Mouse (Mus musculus) macrophage (primary cell): ENCODE results near the gene Nkx2-4. TPM values are rescaled to one million over a fixed set of nuclear protein-coding genes. Genes with fewer than 3 reads are reported as not detected.

Experiments used
- H3K27ac ChIP-seq: fragments of 350-480 bp; formaldehyde crosslinking; 2 replicates; pipeline ENCODE4 v1.9.0; 2021
- H3K36me3 ChIP-seq: fragments of 350-480 bp; formaldehyde crosslinking; 2 replicates; pipeline ENCODE4 v1.9.0; 2021; ENCODE audit errors: inconsistent target
- H3K4me3 ChIP-seq: fragments of 350-480 bp; formaldehyde crosslinking; 2 replicates; pipeline ENCODE4 v1.9.0; 2021; ENCODE audit errors: inconsistent target
- H3K79me2 ChIP-seq: fragments of 350-480 bp; formaldehyde crosslinking; 2 replicates; pipeline ENCODE4 v1.9.0; 2021; ENCODE audit errors: inconsistent target
- WGBS: methylation state at CpG from one replicate; pipeline ENCODE4 v1.1.7; 2026; ENCODE audit warnings: inconsistent platforms; ENCODE audit not compliant: missing documents; 5-methylcytosine and 5-hydroxymethylcytosine counted together
- polyA plus RNA-seq: library from polyadenylated mRNA; stranded (reverse); fragments of 250-400 nt; gene quantifications from 3 replicates; pipeline ENCODE4 v1.2.4, GENCODE M21; 2018; ENCODE audit warnings: inconsistent platforms
- total RNA-seq, 78 experiments: library from RNA; depleted of rRNA; stranded (reverse); fragments of 250-400 nt; gene quantifications; 1 replicate in 9 of 78; 2 replicates in 24 of 78; 3 replicates in 43 of 78; 4 replicates in 2 of 78; pipeline ENCODE4 v1.2.4; 2018; ENCODE audit warnings: inconsistent platforms in 56 of 78

Gene Nkx2-4
- not detected for total RNA-seq (2018; cell fraction: chromatin; rRNA removed)
- total RNA-seq (2018; cell fraction: cytosol; rRNA removed): not detected
- not detected for total RNA-seq (2018; cell fraction: nucleus; rRNA removed)
- polyA plus RNA-seq: not detected in 3 replicates

DNA sequence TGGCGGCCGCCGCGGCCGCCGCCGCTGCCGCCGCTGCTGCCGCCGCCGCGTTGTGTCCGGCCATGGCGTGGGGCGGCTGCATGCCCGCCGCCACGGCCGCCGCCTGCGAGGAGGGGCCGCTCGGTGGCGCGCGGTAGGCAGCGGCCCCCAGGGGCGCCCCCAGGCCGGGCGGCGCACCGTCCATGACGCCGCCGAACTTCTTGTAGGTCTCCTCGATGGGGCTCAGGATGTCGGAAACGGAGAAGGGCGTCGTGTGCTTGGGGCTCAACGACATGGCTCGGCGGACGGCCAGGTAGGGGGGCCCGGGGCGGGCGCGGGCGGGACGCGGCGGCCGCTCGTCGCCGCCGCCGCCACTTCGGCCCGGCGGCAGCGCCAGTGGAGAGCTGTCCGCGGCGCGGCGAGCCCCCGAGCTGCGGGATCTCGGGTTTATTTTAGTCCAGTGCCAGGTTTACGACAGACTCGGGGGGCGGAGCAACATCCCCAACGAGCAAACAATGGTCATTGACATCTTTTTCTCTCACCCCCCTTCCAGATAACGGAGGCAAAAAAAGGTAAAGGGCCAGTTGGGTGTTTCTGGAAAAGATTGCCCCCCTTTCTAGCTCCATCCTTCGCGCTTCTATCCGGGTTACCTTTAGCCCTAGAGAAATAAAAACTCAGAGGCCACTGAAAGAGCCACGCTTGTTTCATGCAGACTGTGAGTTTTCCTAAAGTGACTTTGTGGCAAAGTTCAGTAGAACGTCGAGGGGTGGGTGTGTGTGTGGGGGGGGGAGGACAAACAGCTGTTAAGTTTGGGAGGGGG is at the start of gene Nkx2-4:
Nkx2-4 (minus strand) TSS at position 374 of the 799 bp plus-strand sequence.
- Histone ChIP-seq H3K36me3 (no peaks in the 10 kb centered on the region), H3K79me2 (no peaks in the 10 kb centered on the region), H3K4me3 (no peak within 1 kb of the TSS), H3K27ac (no peak within 1 kb of the TSS)
- WGBS: 4% methylated on average over 24 of the region's 82 CpGs

DNA sequence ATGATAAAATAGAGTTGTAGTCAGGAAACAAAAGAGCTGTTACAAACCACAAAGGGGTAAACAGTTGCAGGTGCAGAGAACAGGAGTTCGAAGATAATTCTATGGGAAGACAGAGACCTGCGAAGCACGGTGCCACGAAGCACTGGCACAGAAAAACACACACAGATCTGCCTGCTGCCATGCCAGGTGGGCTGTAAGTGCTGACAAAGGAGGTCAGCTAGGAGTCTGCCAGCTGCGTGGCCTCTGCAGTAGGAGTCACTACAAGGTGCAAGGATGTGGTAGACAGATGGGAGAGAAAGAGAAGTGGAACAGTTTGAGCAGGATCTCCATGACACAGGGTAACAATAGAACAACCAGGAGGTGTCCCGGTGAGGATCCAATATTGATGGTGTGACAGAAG is 42.1 kb upstream of the Nkx2-4 start:
- Histone ChIP-seq H3K4me3 (no peak overlapping the region), H3K27ac (no peak overlapping the region), H3K36me3 (no peaks in the 10 kb centered on the region), H3K79me2 (no peaks in the 10 kb centered on the region)
- WGBS: 73% methylated on average over 6 of the region's 6 CpGs

DNA sequence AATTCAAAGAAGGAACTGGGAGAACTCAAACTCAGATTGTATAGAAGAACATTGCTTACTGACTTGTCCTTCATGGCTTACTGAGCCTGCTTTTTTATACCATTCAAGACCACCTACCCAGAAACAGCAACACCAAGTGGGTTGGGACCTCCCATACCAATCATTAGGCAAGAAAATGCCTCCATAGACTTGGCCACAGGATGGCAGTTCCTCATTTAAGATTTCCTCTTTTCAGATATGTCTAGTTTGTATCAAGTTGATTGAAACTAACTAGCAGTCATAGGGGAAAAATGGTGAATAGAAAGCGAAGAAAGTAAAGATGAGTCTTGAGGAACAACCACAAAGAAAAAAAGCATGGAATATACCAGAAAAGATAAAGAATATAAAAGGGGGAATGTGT is 34.5 kb upstream of the Nkx2-4 start:
- Histone ChIP-seq H3K36me3 (no peaks in the 10 kb centered on the region), H3K27ac (no peak overlapping the region), H3K4me3 (no peak overlapping the region), H3K79me2 (no peaks in the 10 kb centered on the region)
- 50% methylated on average over 1 of the region's 1 CpGs for WGBS

DNA sequence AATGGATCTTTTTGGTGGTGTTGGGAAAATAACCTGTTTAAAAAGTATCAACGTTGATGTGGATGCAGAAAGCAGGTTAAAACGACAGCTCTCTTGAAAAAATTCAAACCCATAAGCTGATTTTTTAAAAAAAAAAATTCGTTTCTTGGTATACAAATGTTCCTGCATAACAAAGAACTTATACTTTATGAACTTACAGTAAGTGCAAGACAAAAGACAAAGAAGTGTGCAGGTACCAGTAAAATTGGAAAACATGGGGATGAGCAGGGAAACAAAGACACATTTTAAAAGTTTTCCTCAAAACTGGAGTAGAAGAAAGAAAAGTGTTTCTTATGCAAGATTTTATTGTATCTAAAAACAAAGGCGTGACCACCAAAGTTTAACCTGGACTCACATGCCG is 1.2 kb upstream of the Nkx2-4 start:
- no peak overlapping the region for H3K27ac ChIP-seq
- no peaks in the 10 kb centered on the region for H3K36me3 ChIP-seq
- no peak overlapping the region for H3K4me3 ChIP-seq
- H3K79me2 ChIP-seq: no peaks in the 10 kb centered on the region
- 22% methylated on average over 5 of the region's 5 CpGs for WGBS

DNA sequence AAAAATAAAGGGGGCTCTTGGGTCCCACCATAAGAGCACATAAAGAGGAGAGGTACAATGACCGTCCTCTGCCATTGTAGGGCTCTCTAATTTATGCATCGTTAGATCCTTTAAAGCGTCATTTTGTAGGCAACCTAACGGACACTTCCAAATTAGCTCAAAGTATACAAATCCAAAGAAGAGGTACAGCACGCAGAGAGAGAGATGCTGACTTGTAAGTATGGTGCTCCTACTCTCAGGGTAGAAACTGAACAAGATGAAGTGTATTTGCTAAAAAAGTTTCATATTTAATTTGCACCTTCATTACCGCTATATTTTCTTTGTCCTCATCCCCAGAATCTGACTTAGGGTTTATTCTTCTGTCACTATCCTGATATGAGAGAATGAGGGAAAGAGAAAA is 692 bp upstream of the Nkx2-4 start:
- Histone ChIP-seq H3K79me2 (no peaks in the 10 kb centered on the region), H3K4me3 (no peak overlapping the region), H3K36me3 (no peaks in the 10 kb centered on the region), H3K27ac (no peak overlapping the region)
- WGBS: 12% methylated on average over 5 of the region's 6 CpGs

DNA sequence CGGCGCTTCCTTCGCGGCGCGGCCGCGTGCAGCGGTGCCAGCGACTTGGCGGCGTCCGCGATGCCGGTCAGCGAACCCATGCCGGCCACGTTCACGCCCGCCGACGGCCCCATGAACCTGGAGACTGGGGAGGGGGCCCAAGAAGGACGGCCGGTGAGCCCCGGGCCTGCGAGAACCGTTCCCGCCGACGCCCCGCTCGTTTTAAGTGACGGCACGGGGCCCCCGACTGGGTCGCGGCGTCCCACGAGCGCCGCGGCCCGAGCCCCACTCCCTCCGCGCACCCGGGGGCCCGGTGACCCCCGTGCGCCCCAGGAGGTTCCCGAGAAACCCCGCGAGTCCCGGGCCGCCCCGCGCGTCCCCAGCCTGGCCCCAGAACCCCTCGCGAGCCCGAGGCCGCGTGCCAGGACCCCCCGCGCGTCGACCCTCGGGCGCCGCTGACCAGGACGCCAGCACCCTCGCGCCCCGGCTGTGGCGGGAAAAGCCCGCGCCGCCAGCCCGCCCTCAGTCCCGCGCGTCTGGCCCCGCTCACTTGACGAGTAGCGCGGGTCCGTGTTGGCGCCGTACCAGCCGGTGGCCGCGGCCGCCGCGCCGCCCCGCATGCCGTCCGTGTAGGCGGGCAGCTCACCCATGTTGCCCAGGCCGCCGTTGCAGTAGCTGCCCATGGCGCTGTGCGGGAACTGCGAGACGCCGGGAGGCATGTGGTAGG is 726 bp downstream of the Nkx2-4 start:
- H3K36me3 ChIP-seq: no peaks in the 10 kb centered on the region
- no peaks in the 10 kb centered on the region for H3K79me2 ChIP-seq
- no peak overlapping the region for H3K4me3 ChIP-seq
- 8% methylated on average over 94 of the region's 106 CpGs for WGBS
- H3K27ac ChIP-seq: no peak overlapping the region

DNA sequence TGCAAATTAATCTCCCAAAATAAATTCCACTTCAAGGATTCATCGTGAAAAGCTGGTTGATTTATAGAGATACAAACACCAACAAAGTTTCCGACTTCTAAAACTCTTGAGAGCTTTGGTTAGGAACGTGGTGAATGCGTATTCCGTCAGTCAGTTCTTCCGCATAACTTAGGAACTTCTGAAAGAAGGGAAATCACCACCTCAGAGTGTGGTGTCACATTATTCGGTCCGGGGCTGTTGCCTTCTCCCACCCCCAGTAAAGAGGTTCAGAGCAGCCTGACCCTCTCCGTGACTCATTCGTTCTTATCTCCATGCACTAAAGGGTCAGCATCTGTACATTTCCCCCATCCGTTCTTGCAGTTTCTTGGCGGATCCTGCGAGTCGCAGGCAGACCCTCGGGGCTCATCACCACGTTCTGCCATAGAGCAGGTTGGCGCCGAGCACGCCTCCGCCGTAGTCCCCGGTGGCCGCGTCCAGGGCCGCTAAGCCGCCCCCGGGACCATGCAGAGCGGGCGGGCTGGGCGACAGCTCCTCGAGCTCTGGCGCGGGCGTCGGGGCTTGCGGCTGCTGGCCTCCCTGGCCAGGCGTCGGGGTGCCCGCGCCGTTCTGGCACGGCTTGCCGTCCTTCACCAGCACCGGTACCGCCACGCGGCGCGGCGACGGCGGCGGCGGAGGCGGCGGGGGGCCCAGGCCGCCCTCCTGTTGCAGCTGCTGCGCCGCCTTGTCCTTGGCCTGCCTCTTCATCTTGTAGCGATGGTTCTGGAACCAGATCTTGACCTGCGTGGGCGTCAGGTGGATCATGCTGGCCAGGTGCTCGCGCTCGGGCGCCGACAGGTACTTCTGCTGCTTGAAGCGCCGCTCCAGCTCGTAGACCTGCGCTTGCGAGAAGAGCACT is 1.5 kb downstream of the Nkx2-4 start:
- 3% methylated on average over 49 of the region's 72 CpGs for WGBS
- Histone ChIP-seq H3K36me3 (no peaks in the 10 kb centered on the region), H3K79me2 (no peaks in the 10 kb centered on the region), H3K4me3 (no peak overlapping the region), H3K27ac (no peak overlapping the region)

DNA sequence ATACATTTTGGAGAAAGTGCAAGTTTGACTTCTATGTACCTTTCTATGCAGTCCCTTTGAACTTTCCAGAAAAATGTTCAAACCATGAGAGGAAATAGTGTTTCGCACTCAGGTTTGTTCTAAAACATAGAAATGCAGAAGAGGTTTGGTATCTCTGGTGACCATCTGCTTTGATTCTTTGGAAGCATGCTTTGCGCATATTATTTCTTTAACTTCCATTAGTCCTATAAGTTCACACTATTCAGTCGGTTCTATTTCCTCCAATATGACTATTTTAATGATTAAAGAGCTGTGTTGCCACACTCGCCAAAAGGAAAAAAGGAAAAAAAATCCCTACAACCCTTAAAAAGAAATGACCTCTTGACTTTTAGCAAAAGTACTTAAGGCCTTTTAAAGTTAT is 2.9 kb downstream of the Nkx2-4 start:
- peaks cover 8% of the 10 kb centered on the region for H3K36me3 ChIP-seq
- WGBS: 71% methylated on average over 4 of the region's 4 CpGs
- no peaks in the 10 kb centered on the region for H3K79me2 ChIP-seq
- H3K4me3 ChIP-seq: no peak overlapping the region
- no peak overlapping the region for H3K27ac ChIP-seq

DNA sequence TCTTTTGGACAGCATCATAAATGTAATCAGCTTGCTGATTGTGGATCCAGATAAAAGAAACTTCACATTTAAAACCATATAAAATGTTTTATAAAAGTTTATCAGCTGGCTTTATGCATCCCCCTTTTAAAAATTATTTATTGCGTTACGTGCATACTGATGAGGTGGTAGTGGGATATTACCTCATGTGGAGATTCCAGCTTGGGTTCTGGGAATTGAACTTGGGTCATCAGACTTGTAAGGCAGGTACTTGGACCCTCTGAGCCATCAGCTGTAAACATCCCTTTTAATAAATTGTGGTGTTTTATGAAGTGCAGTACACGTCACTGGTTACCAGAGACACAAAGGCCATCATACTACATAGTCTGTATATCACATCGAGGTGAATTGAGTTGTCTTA is 10.8 kb downstream of the Nkx2-4 start:
- 95% methylated on average over 4 of the region's 4 CpGs for WGBS
- Histone ChIP-seq H3K36me3 (peaks cover 60% of the 10 kb centered on the region), H3K27ac (no peak overlapping the region), H3K4me3 (no peak overlapping the region), H3K79me2 (no peaks in the 10 kb centered on the region)

DNA sequence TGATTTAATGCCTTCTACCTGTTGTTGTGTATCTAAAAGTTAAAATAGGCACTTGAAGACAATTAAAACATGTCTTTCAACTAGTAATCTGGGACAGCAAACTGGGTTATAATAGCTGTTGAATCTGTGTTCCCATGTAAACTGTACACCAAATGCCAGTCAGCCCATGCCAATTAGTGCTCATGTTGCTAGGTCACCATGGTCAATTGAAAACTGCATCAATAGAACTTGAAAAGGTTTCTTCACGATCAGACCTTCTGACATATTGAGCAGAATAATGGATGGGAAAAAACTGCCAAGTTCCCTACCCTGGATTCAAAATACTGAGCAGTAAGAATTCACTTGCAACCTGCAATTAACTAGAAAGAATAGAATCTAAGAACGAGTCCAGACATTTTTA is 11.3 kb downstream of the Nkx2-4 start:
- no peaks in the 10 kb centered on the region for H3K79me2 ChIP-seq
- no peak overlapping the region for H3K4me3 ChIP-seq
- H3K36me3 ChIP-seq: peaks cover 61% of the 10 kb centered on the region
- no peak overlapping the region for H3K27ac ChIP-seq
- WGBS: 92% methylated on average over 2 of the region's 2 CpGs

DNA sequence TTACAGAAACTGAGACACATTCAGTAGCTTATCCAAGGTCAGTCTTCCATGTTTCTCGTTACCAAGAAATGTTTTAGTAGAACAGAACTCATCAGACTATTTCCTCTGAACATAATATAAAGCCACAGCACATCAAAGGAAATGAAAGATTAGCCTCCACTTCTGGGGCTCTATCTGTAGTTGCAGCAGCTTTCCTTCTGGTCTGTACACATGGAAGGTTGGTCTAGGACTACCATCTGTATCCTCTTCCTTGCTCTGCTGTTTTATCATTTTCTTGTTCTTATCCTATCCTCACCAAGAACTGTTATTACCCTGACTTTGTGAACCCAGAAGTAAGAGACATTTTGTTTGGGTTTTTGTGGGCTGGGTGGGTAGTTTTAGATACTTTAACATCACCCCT is 14.9 kb downstream of the Nkx2-4 start:
- peaks cover 57% of the 10 kb centered on the region for H3K36me3 ChIP-seq
- H3K4me3 ChIP-seq: no peak overlapping the region
- H3K27ac ChIP-seq: no peak overlapping the region
- WGBS: 100% methylated on average over 1 of the region's 1 CpGs
- H3K79me2 ChIP-seq: no peaks in the 10 kb centered on the region

DNA sequence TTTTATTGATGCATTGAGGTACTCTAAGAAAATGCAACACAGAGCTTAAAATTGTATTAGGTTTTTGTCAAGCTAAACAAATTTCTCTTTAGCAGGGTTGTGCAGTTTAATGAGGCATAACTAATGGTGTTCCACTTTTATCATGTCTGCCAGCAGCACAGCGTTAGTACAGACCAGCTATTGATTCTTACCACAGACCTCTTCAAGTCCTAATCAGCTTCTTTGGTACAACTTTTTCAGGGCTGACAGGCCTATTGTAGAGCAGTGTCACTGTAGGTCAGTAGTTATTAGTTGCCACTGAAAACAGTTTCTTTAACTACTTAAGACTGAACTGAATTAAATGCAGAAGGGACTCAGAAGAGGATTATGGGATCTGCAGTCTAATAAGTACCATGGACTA is 16.2 kb downstream of the Nkx2-4 start:
- no peak overlapping the region for H3K4me3 ChIP-seq

DNA sequence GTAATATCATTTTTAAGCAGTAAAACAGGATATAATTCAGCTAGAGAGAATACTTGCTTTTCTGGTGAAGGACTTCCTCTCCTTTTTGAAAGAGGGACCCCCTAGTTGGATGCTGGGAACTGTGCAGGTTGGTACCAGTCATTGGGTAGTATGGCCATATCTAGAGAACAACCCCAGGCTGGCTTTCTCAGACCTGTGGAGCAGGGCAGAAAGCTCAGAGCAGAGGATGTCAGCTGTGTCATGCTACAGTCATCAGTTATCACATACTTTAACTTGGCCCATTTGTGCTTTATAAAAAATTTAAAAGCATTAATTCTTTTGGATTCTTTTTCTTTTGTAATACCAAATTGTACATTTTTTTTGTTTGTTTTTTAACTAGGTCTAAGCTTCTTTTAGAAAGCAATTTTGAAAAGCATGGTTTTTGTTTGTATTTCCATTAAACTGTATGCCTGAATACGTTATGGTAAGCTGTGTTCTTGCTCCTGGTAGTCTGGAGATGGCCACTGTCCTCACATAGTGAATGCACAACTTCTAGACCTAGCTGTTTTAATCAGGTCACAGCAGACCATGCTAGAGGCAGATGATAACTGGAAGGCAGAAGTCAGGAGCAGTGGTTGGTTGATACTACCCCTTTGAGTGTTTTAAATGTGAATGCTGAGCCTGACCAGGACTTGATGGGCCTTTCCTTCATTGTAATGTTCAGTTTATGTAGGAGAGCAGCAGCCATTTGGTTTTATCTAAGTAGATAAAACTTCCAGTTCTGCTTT is 17.6 kb downstream of the Nkx2-4 start:
- 92% methylated on average over 1 of the region's 1 CpGs for WGBS
- Histone ChIP-seq H3K79me2 (no peaks in the 10 kb centered on the region), H3K4me3 (no peak overlapping the region), H3K36me3 (peaks cover 61% of the 10 kb centered on the region), H3K27ac (no peak overlapping the region)

More for the DNA sequence above, 16.2 kb downstream of the Nkx2-4 start:
- Histone ChIP-seq H3K27ac (no peak overlapping the region), H3K79me2 (no peaks in the 10 kb centered on the region), H3K36me3 (peaks cover 56% of the 10 kb centered on the region)
- 100% methylated on average over 1 of the region's 1 CpGs for WGBS
